Mouse (Mus musculus): ENCODE results near the gene Ezh1. TPM values are rescaled to one million over a fixed set of nuclear protein-coding genes. Genes with fewer than 3 reads are reported as not detected.
A peak's percentile ranks its signal among the peaks of the same experiment; 100 is the strongest.

The Ezh1 gene
- polyA plus RNA-seq, 1 experiment from 2014 or later: 18.6 TPM

- Histone ChIP-seq H3K27ac (no peak overlapping the region), H3K4me3 (replicated peaks; ENCODE audit: low read depth, low read length) (no peak overlapping the region), H3K4me1 (replicated peaks; ENCODE audit: insufficient read depth, low read length) (0 out of 2 replicates have a peak, but pooled peaks cover 20% of the 10 kb centered on the region), H3K9me3 (replicated peaks; ENCODE audit: low read length) (no peaks in the 10 kb centered on the region), H3K27me3 (ENCODE audit: insufficient read depth, low read length) (no peaks in the 10 kb centered on the region), H3K36me3 (ENCODE audit: insufficient read depth, low read length) (peaks cover 39% of the 10 kb centered on the region), H3K4me2 (ENCODE audit: low read length) (no peak overlapping the region), H3K9ac (ENCODE audit: low read depth, low read length) (no peak overlapping the region)
- 89% methylated on average over 6 of the region's 6 CpGs for WGBS
- ATAC-seq (replicated peaks; ENCODE audit: low FRiP score, low read depth): no peak
- DNase-seq (ENCODE audit: low spot score): no peak
- no peak for TF ChIP-seq CTCF (IDR thresholded peaks at IDR 0.05; ENCODE audit: low read depth)
These were observed 33.6 kb downstream of the Ezh1 start for GRCm38 (mm10) chr11:101192646-101193045.

GRCm38 (mm10) chr11:101191919-101192470 is 34.3 kb downstream of the Ezh1 start:
- H3K9me3 ChIP-seq (replicated peaks; ENCODE audit: low read length): no peaks in the 10 kb centered on the region
- DNase-seq (ENCODE audit: low spot score): no peak
- no peak overlapping the region; the same call in 1 of the 2 replicates for H3K27ac ChIP-seq
- peaks cover 34% of the 10 kb centered on the region for H3K36me3 ChIP-seq (ENCODE audit: insufficient read depth, low read length)
- no peak overlapping the region for H3K4me3 ChIP-seq (replicated peaks; ENCODE audit: low read depth, low read length)
- TF ChIP-seq CTCF (IDR thresholded peaks at IDR 0.05; ENCODE audit: low read depth): no peak
- ATAC-seq (replicated peaks; ENCODE audit: low FRiP score, low read depth): no peak
- H3K27me3 ChIP-seq (ENCODE audit: insufficient read depth, low read length): no peaks in the 10 kb centered on the region
- no peak overlapping the region for H3K9ac ChIP-seq (ENCODE audit: low read depth, low read length)
- 73% methylated on average over 4 of the region's 4 CpGs for WGBS
- H3K4me2 ChIP-seq (ENCODE audit: low read length): no peak overlapping the region
- H3K4me1 ChIP-seq (replicated peaks; ENCODE audit: insufficient read depth, low read length): 0 out of 2 replicates have a peak, but pooled peaks cover 20% of the 10 kb centered on the region

GRCm38 (mm10) chr11:101190913-101191907 is 35.1 kb downstream of the Ezh1 start:
- Histone ChIP-seq H3K9me3 (replicated peaks; ENCODE audit: low read length) (no peaks in the 10 kb centered on the region), H3K27ac (peak overlapping the region; percentile 84), H3K9ac (ENCODE audit: low read depth, low read length) (no peak overlapping the region), H3K36me3 (ENCODE audit: insufficient read depth, low read length) (peaks cover 28% of the 10 kb centered on the region), H3K4me2 (ENCODE audit: low read length) (no peak overlapping the region), H3K4me1 (replicated peaks; ENCODE audit: insufficient read depth, low read length) (0 out of 2 replicates have a peak, but pooled peaks cover 20% of the 10 kb centered on the region), H3K4me3 (replicated peaks; ENCODE audit: low read depth, low read length) (no peak overlapping the region), H3K27me3 (ENCODE audit: insufficient read depth, low read length) (no peaks in the 10 kb centered on the region)
- ATAC-seq (replicated peaks; ENCODE audit: low FRiP score, low read depth): no peak
- 51% methylated on average over 17 of the region's 17 CpGs for WGBS
- no peak for TF ChIP-seq CTCF (IDR thresholded peaks at IDR 0.05; ENCODE audit: low read depth)
- DNase-seq (ENCODE audit: low spot score): peak; percentile 50

GRCm38 (mm10) chr11:101190181-101190912 is 35.9 kb downstream of the Ezh1 start:
- TF ChIP-seq CTCF (IDR thresholded peaks at IDR 0.05; ENCODE audit: low read depth): no peak
- no peak for ATAC-seq (replicated peaks; ENCODE audit: low FRiP score, low read depth)
- no peaks in the 10 kb centered on the region for H3K9me3 ChIP-seq (replicated peaks; ENCODE audit: low read length)
- WGBS: 33% methylated on average over 8 of the region's 8 CpGs
- H3K9ac ChIP-seq (ENCODE audit: low read depth, low read length): 0 out of 2 replicates have a peak overlapping the region, but pooled peaks have one; percentile 35
- 0 out of 2 replicates have a peak, but pooled peaks cover 20% of the 10 kb centered on the region for H3K4me1 ChIP-seq (replicated peaks; ENCODE audit: insufficient read depth, low read length)
- H3K36me3 ChIP-seq (ENCODE audit: insufficient read depth, low read length): peaks cover 23% of the 10 kb centered on the region; the same call in 1 of the 2 replicates
- 0 out of 2 replicates have a peak overlapping the region, but pooled peaks have one; percentile 5 for H3K4me2 ChIP-seq (ENCODE audit: low read length)
- no peaks in the 10 kb centered on the region for H3K27me3 ChIP-seq (ENCODE audit: insufficient read depth, low read length)
- peak overlapping the region; percentile 84 for H3K27ac ChIP-seq
- peak; percentile 59 for DNase-seq (ENCODE audit: low spot score)
- no peak overlapping the region for H3K4me3 ChIP-seq (replicated peaks; ENCODE audit: low read depth, low read length)

- ATAC-seq (replicated peaks; ENCODE audit: low FRiP score, low read depth): peak; percentile 72
- H3K4me2 ChIP-seq (ENCODE audit: low read length): 0 out of 2 replicates have a peak overlapping the region, but pooled peaks have one; percentile 5
- TF ChIP-seq CTCF (IDR thresholded peaks at IDR 0.05; ENCODE audit: low read depth): no peak
- peak overlapping the region; percentile 84 for H3K27ac ChIP-seq
- H3K9me3 ChIP-seq (replicated peaks; ENCODE audit: low read length): no peaks in the 10 kb centered on the region
- H3K27me3 ChIP-seq (ENCODE audit: insufficient read depth, low read length): no peaks in the 10 kb centered on the region
- peak; percentile 95 for DNase-seq (ENCODE audit: low spot score)
- WGBS: 4% methylated on average over 6 of the region's 6 CpGs
- H3K4me1 ChIP-seq (replicated peaks; ENCODE audit: insufficient read depth, low read length): 0 out of 2 replicates have a peak, but pooled peaks cover 20% of the 10 kb centered on the region
- H3K36me3 ChIP-seq (ENCODE audit: insufficient read depth, low read length): peaks cover 16% of the 10 kb centered on the region; the same call in 1 of the 2 replicates
- no peak overlapping the region for H3K4me3 ChIP-seq (replicated peaks; ENCODE audit: low read depth, low read length)
- H3K9ac ChIP-seq (ENCODE audit: low read depth, low read length): peak overlapping the region; percentile 35; the same call in 1 of the 2 replicates
These were observed 36.6 kb downstream of the Ezh1 start for GRCm38 (mm10) chr11:101189495-101190180.

Measured in kidney, postnatal 0 days (tissue).